Mouse (Mus musculus): Measurements from ENCODE around the gene Lamc3.

The Lamc3 gene

GRCm38 (mm10) chr2:31887030-31887429 lies at the start of gene Lamc3:
Lamc3 (plus strand) TSS chr2:31887291.
- DNase-seq (ENCODE audit: low read depth, low spot score): peak; percentile 54

- DNase-seq (ENCODE audit: low read depth, low spot score): no peak
Observed at GRCm38 (mm10) chr2:31838868-31839267, 48.2 kb upstream of the Lamc3 start.

- no peak for DNase-seq (ENCODE audit: low read depth, low spot score)
Observed at GRCm38 (mm10) chr2:31844729-31845136, 42.4 kb upstream of the Lamc3 start.

- no peak for DNase-seq (ENCODE audit: low read depth, low spot score)
Observed at GRCm38 (mm10) chr2:31845512-31845895, 41.6 kb upstream of the Lamc3 start.

- DNase-seq (ENCODE audit: low read depth, low spot score): no peak
Observed at GRCm38 (mm10) chr2:31845896-31846691, 41.0 kb upstream of the Lamc3 start, which contains the start of gene Fibcd1. Fibcd1 (minus strand) TSS chr2:31846005.

GRCm38 (mm10) chr2:31846692-31847660 lies 40.1 kb upstream of the Lamc3 start:
- DNase-seq (ENCODE audit: low read depth, low spot score): no peak

- DNase-seq (ENCODE audit: low read depth, low spot score): no peak
Observed at GRCm38 (mm10) chr2:31847908-31848307, 39.2 kb upstream of the Lamc3 start.

GRCm38 (mm10) chr2:31850141-31850540 lies 37.0 kb upstream of the Lamc3 start:
- no peak for DNase-seq (ENCODE audit: low read depth, low spot score)

- DNase-seq (ENCODE audit: low read depth, low spot score): no peak
Observed at GRCm38 (mm10) chr2:31855991-31856390, 31.1 kb upstream of the Lamc3 start.

- DNase-seq (ENCODE audit: low read depth, low spot score): no peak
Observed at GRCm38 (mm10) chr2:31857180-31857579, 29.9 kb upstream of the Lamc3 start.

GRCm38 (mm10) chr2:31858500-31858899 lies 28.6 kb upstream of the Lamc3 start:
- no peak for DNase-seq (ENCODE audit: low read depth, low spot score)

- no peak for DNase-seq (ENCODE audit: low read depth, low spot score)
Observed at GRCm38 (mm10) chr2:31862919-31863318, 24.2 kb upstream of the Lamc3 start.

GRCm38 (mm10) chr2:31863766-31864165 lies 23.3 kb upstream of the Lamc3 start:
- DNase-seq (ENCODE audit: low read depth, low spot score): no peak

- DNase-seq (ENCODE audit: low read depth, low spot score): no peak
Observed at GRCm38 (mm10) chr2:31864891-31865290, 22.2 kb upstream of the Lamc3 start.

GRCm38 (mm10) chr2:31865322-31865721 lies 21.8 kb upstream of the Lamc3 start:
- no peak for DNase-seq (ENCODE audit: low read depth, low spot score)

- peak; percentile 32 for DNase-seq (ENCODE audit: low read depth, low spot score)
Observed at GRCm38 (mm10) chr2:31865794-31866193, 21.3 kb upstream of the Lamc3 start.

GRCm38 (mm10) chr2:31867773-31868537 lies 19.1 kb upstream of the Lamc3 start:
- DNase-seq (ENCODE audit: low read depth, low spot score): no peak

GRCm38 (mm10) chr2:31868538-31869164 lies 18.4 kb upstream of the Lamc3 start:
- DNase-seq (ENCODE audit: low read depth, low spot score): no peak

- no peak for DNase-seq (ENCODE audit: low read depth, low spot score)
Observed at GRCm38 (mm10) chr2:31869692-31870091, 17.4 kb upstream of the Lamc3 start.

GRCm38 (mm10) chr2:31870683-31871082 lies 16.4 kb upstream of the Lamc3 start:
- no peak for DNase-seq (ENCODE audit: low read depth, low spot score)

- no peak for DNase-seq (ENCODE audit: low read depth, low spot score)
Observed at GRCm38 (mm10) chr2:31874290-31874855, 12.7 kb upstream of the Lamc3 start.

All from forelimb bud, embryonic 11.5 days (tissue).